Mouse (Mus musculus) MEL (cell line): ENCODE data around the gene Gtf2h3. TPM values are rescaled to one million over a fixed set of nuclear protein-coding genes. Genes with fewer than 3 reads are reported as not detected.

Experiments used
- DNase-seq: peaks from one replicate; pipeline ENCODE4 v3.0.0; 2011; ENCODE audit warnings: low read depth, low spot score
- H3K27ac ChIP-seq: 2 replicates; pipeline ENCODE4 v1.5.1; 2012; ENCODE audit warnings: low read depth, mild to moderate bottlenecking, control low read depth, low read length, moderate library complexity; ENCODE audit not compliant: control insufficient read depth
- H3K27me3 ChIP-seq, 2 experiments: fragments of 150-350 bp in 1 of 2; sonication (generic) in 1 of 2; 2 replicates each; pipeline ENCODE4 v1.6.1; 2012; ENCODE audit warnings: low read length in 2 of 2, mild to moderate bottlenecking in 2 of 2, improper control_type of control experiment in 1 of 2, moderate library complexity in 1 of 2; ENCODE audit not compliant: insufficient read depth in 2 of 2, control insufficient read depth in 1 of 2
- H3K36me3 ChIP-seq, 2 experiments: 2 replicates each; pipeline ENCODE4 v1.6.1; 2012 to 2014; ENCODE audit warnings: low read length in 2 of 2, improper control_type of control experiment in 1 of 2, inconsistent platforms in 1 of 2, mild to moderate bottlenecking in 1 of 2; ENCODE audit not compliant: insufficient read depth in 2 of 2, control insufficient read depth in 1 of 2
- H3K4me1 ChIP-seq, 2 experiments: fragments of 150-350 bp in 1 of 2; sonication (generic) in 1 of 2; 2 replicates each; pipeline ENCODE4 v1.6.1; 2012; ENCODE audit warnings: low read length in 2 of 2, improper control_type of control experiment in 1 of 2, mild to moderate bottlenecking in 1 of 2; ENCODE audit not compliant: insufficient read depth in 2 of 2, control insufficient read depth in 1 of 2
- H3K4me3 ChIP-seq, 2 experiments: fragments of 150-350 bp in 1 of 2; sonication (generic) in 1 of 2; 2 replicates each; pipeline ENCODE4 v1.5.1; 2012; ENCODE audit warnings: low read depth in 2 of 2, low read length in 2 of 2, mild to moderate bottlenecking in 2 of 2, moderate library complexity in 2 of 2, control low read depth in 1 of 2, improper control_type of control experiment in 1 of 2; ENCODE audit not compliant: control insufficient read depth in 1 of 2, insufficient read depth in 1 of 2
- H3K79me2 ChIP-seq: 2 replicates; pipeline ENCODE4 v1.6.1; 2012; ENCODE audit warnings: mild to moderate bottlenecking, low read length, moderate library complexity; ENCODE audit not compliant: control insufficient read depth, poor library complexity, insufficient read depth
- H3K9ac ChIP-seq: 2 replicates; pipeline ENCODE4 v1.6.1; 2012; ENCODE audit warnings: low read depth, mild to moderate bottlenecking, control low read depth, low read length, moderate library complexity; ENCODE audit not compliant: control insufficient read depth, poor library complexity, severe bottlenecking
- H3K9me3 ChIP-seq: fragments of 150-350 bp; sonication (generic); replicated peaks from 2 replicates; pipeline ENCODE4 v1.6.1; 2012; ENCODE audit warnings: mild to moderate bottlenecking, low read length, improper control_type of control experiment, moderate library complexity; ENCODE audit not compliant: insufficient read depth
- BHLHE40 ChIP-seq: IDR thresholded peaks from 2 replicates; pipeline ENCODE4 v1.6.1; 2012; ENCODE audit warnings: low read depth, mild to moderate bottlenecking, inconsistent platforms, low read length, improper control_type of control experiment, borderline replicate concordance
- CHD1 ChIP-seq: IDR thresholded peaks from 2 replicates; pipeline ENCODE4 v1.6.1; 2012; ENCODE audit warnings: low read depth, mild to moderate bottlenecking, inconsistent platforms, low read length, improper control_type of control experiment
- CTCF ChIP-seq, 3 experiments: IDR thresholded peaks in 2 of 3; conservative IDR thresholded peaks in 1 of 3; 2 replicates each; pipeline ENCODE4 v1.5.1; 2011 to 2012; ENCODE audit warnings: low read length in 3 of 3, low read depth in 2 of 3, mild to moderate bottlenecking in 2 of 3, improper control_type of control experiment in 1 of 3, inconsistent platforms in 1 of 3, mixed read lengths in 1 of 3, moderate library complexity in 1 of 3; ENCODE audit not compliant: control insufficient read depth in 1 of 3, insufficient read depth in 1 of 3, poor library complexity in 1 of 3, severe bottlenecking in 1 of 3
- E2F4 ChIP-seq: IDR thresholded peaks from 2 replicates; pipeline ENCODE4 v1.6.1; 2011; ENCODE audit warnings: low read depth, low read length, improper control_type of control experiment, borderline replicate concordance
- EP300 ChIP-seq, 2 experiments: IDR thresholded peaks; 2 replicates each; pipeline ENCODE4 v1.6.1; 2011; ENCODE audit warnings: improper control_type of control experiment in 2 of 2, low read length in 2 of 2, low read depth in 1 of 2, mild to moderate bottlenecking in 1 of 2
- GABPA ChIP-seq: IDR thresholded peaks from 2 replicates; pipeline ENCODE4 v1.6.1; 2012; ENCODE audit warnings: low read depth, mild to moderate bottlenecking, inconsistent platforms, low read length, improper control_type of control experiment, moderate library complexity
- GATA1 ChIP-seq: IDR thresholded peaks from 2 replicates; pipeline ENCODE4 v1.6.1; 2011; ENCODE audit warnings: low read depth, low read length, improper control_type of control experiment
- JUND ChIP-seq: IDR thresholded peaks from 2 replicates; pipeline ENCODE4 v1.6.1; 2011; ENCODE audit warnings: low read depth, mild to moderate bottlenecking, improper control_type of control experiment, low read length
- MAFK ChIP-seq: IDR thresholded peaks from 2 replicates; pipeline ENCODE4 v1.6.1; 2011; ENCODE audit warnings: low read depth, mild to moderate bottlenecking, low read length, improper control_type of control experiment, borderline replicate concordance
- MAX ChIP-seq: IDR thresholded peaks from 2 replicates; pipeline ENCODE4 v1.6.1; 2011; ENCODE audit warnings: low read length, improper control_type of control experiment
- MAZ ChIP-seq: IDR thresholded peaks from 2 replicates; pipeline ENCODE4 v1.6.1; 2012; ENCODE audit warnings: low read depth, mild to moderate bottlenecking, inconsistent platforms, low read length, improper control_type of control experiment
- MYB ChIP-seq: IDR thresholded peaks from 2 replicates; pipeline ENCODE4 v1.6.1; 2011; ENCODE audit warnings: mild to moderate bottlenecking, low read depth, low read length, improper control_type of control experiment
- POLR2AphosphoS5 ChIP-seq: IDR thresholded peaks from 2 replicates; pipeline ENCODE4 v1.6.1; 2012; ENCODE audit warnings: low read depth, borderline replicate concordance, mild to moderate bottlenecking, inconsistent platforms, low read length, moderate library complexity, mixed read lengths
- TAL1 ChIP-seq: IDR thresholded peaks from 2 replicates; pipeline ENCODE4 v1.6.1; 2012; ENCODE audit warnings: mild to moderate bottlenecking, inconsistent platforms, low read length, moderate library complexity, mixed read lengths
- TCF12 ChIP-seq: IDR thresholded peaks from 2 replicates; pipeline ENCODE4 v1.6.1; 2014; ENCODE audit warnings: low read depth, mild to moderate bottlenecking, inconsistent platforms, low read length, improper control_type of control experiment, moderate library complexity
- ZKSCAN1 ChIP-seq: IDR thresholded peaks from 2 replicates; pipeline ENCODE4 v1.6.1; 2012; ENCODE audit warnings: low read depth, mild to moderate bottlenecking, inconsistent platforms, low read length, improper control_type of control experiment, moderate library complexity
- ZMIZ1 ChIP-seq: IDR thresholded peaks from 2 replicates; pipeline ENCODE4 v1.6.1; 2012; ENCODE audit warnings: low read depth, mild to moderate bottlenecking, inconsistent platforms, low read length, improper control_type of control experiment, moderate library complexity
- ZNF384 ChIP-seq: IDR thresholded peaks from 2 replicates; pipeline ENCODE4 v1.6.1; 2012; ENCODE audit warnings: low read depth, mild to moderate bottlenecking, inconsistent platforms, low read length, improper control_type of control experiment
- polyA plus RNA-seq, 2 experiments: library from polyadenylated mRNA; stranded (reverse) in 1 of 2; unstranded in 1 of 2; fragments of >175 nt in 1 of 2; fragments of >200 nt in 1 of 2; gene quantifications; 2 replicates each; pipeline versions ENCODE4 v1.2.1 to v1.2.4; 2012; ENCODE audit warnings: low replicate concordance in 2 of 2, low read depth in 1 of 2; ENCODE audit not compliant: insufficient read length in 2 of 2, insufficient read depth in 1 of 2, missing spikeins in 1 of 2
- total RNA-seq: library from RNA; depleted of rRNA; stranded (reverse); fragments of 300-350 nt; gene quantifications from 2 replicates; pipeline ENCODE4 v1.2.3, GENCODE M21; 2012

Gene Gtf2h3
- total and polyA plus RNA-seq, 3 experiments, result 86.1 to 116 TPM; not detected in 1

GRCm38 (mm10) chr5:124628448-124629363 is 49.8 kb downstream of the Gtf2h3 start, which contains the start of gene Atp6v0a2 (continued):
- TF ChIP-seq MAX (no peak; the same call in 1 of the 2 replicates), GABPA (no peak), TAL1 (no peak), MYB (no peak), ZMIZ1 (0 out of 2 replicates have a peak, but pooled peaks have one; percentile 45)
- TF ChIP-seq, all 39 proteins: peak for 19

GRCm38 (mm10) chr5:124629641-124630040 is 50.7 kb downstream of the Gtf2h3 start:
- Histone ChIP-seq H3K4me3 (peak overlapping the region; percentile 80 to 90), H3K9me3 (no peaks in the 10 kb centered on the region), H3K27ac (peak overlapping the region; percentile 1; the same call in 1 of the 2 replicates), H3K36me3 (peaks cover 3 to 42% of the 10 kb centered on the region in 2 experiments; a peak in 3 of 4 replicates), H3K27me3 (no peaks in the 10 kb centered on the region), H3K79me2 (peaks cover 23% of the 10 kb centered on the region), H3K9ac (peak overlapping the region; percentile 85), H3K4me1 (peaks cover 20 to 45% of the 10 kb centered on the region in 2 experiments)
- no peak for DNase-seq
- no peak for TF ChIP-seq CHD1
- no peak for TF ChIP-seq POLR2AphosphoS5
- no peak for TF ChIP-seq BHLHE40
- no peak for TF ChIP-seq ZNF384
- no peak for TF ChIP-seq JUND
- TF ChIP-seq E2F4, result no peak
- no peak for TF ChIP-seq EP300 (IDR thresholded peaks at IDR 0.05; ENCODE audit: low read depth in 1 of 2, low read length in 2 of 2)
- no peak for TF ChIP-seq GATA1
- TF ChIP-seq MAZ, result no peak
- no peak for TF ChIP-seq TCF12
- no peak for TF ChIP-seq MAFK
- no peak for TF ChIP-seq CTCF (IDR thresholded peaks at IDR 0.05 in 2 of 3, conservative IDR thresholded peaks at IDR 0.05 in 1 of 3; ENCODE audit: control insufficient read depth in 1 of 3, insufficient read depth in 1 of 3, low read depth in 2 of 3, low read length in 3 of 3, poor library complexity in 1 of 3, severe bottlenecking in 1 of 3)
- no peak for TF ChIP-seq ZKSCAN1
